Mouse (Mus musculus) cerebellum, adult 2 months (tissue): ENCODE results near the gene Ncoa1. TPM values are rescaled to one million over a fixed set of nuclear protein-coding genes. Genes with fewer than 3 reads are reported as not detected.
A peak's percentile ranks its signal among the peaks of the same experiment; 100 is the strongest.
"Not testable (repeated sequence)": the region's sequence is repeated elsewhere in the genome, so short reads cannot be mapped to it uniquely, and the experiment has no call there.

Experiments used
- DNase-seq, 2 experiments: peaks; one replicate each; pipeline ENCODE4 v3.0.0; 2021
- H3K27ac ChIP-seq: fragments of 200-500 bp; 2 replicates; pipeline ENCODE4 v1.5.1; 2012; ENCODE audit warnings: low read length, control low read depth, inconsistent platforms; ENCODE audit not compliant: insufficient read depth
- H3K27me3 ChIP-seq: fragments of 200-500 bp; 2 replicates; pipeline ENCODE4 v1.6.1; 2012; ENCODE audit warnings: inconsistent platforms, mild to moderate bottlenecking, low read length, moderate library complexity; ENCODE audit not compliant: control insufficient read depth, insufficient read depth
- H3K4me1 ChIP-seq: fragments of 200-500 bp; 2 replicates; pipeline ENCODE4 v1.6.1; 2011; ENCODE audit warnings: low read length; ENCODE audit not compliant: control insufficient read depth, insufficient read depth
- H3K4me3 ChIP-seq: fragments of 200-500 bp; replicated peaks from 2 replicates; pipeline ENCODE3; 2011; ENCODE audit warnings: mild to moderate bottlenecking, low read depth, low read length, control low read depth; ENCODE audit not compliant: insufficient read depth
- CTCF ChIP-seq: fragments of 200-500 bp; IDR thresholded peaks from 2 replicates; pipeline ENCODE4 v1.5.1; 2011; ENCODE audit warnings: low read depth, mild to moderate bottlenecking, control low read depth, low read length, moderate library complexity, borderline replicate concordance; ENCODE audit not compliant: insufficient read depth
- POLR2A ChIP-seq: fragments of 200-500 bp; IDR thresholded peaks from 2 replicates; pipeline ENCODE4 v1.6.1; 2011; ENCODE audit warnings: low read length, control low read depth, borderline replicate concordance; ENCODE audit not compliant: insufficient read depth
- WGBS: fragments of 180-500 bp; shearing (Covaris S2); methylation state at CpG from one replicate; pipeline ENCODE4 v1.1.7; 2018; 5-methylcytosine and 5-hydroxymethylcytosine counted together
- polyA plus RNA-seq: library from polyadenylated mRNA; depleted of rRNA; stranded (reverse); fragments of >200 nt; gene quantifications from 2 replicates; pipeline ENCODE4 v1.2.3, GENCODE M21; 2012

Gene Ncoa1
- polyA plus RNA-seq, 1 experiment: 60.6 TPM

- H3K27me3 ChIP-seq: no peaks in the 10 kb centered on the region
- no peak for TF ChIP-seq CTCF
- TF ChIP-seq POLR2A: no peak
- no peak for DNase-seq
- H3K4me3 ChIP-seq: no peak overlapping the region
- 94% methylated on average over 3 of the region's 3 CpGs for WGBS
- no peaks in the 10 kb centered on the region; the same call in 1 of the 2 replicates for H3K4me1 ChIP-seq
- no peak overlapping the region for H3K27ac ChIP-seq
These were observed 197.8 kb downstream of the Ncoa1 start for GRCm38 (mm10) chr12:4278978-4279755.

- no peaks in the 10 kb centered on the region for H3K27me3 ChIP-seq
- peak; percentile 31 to 38 for DNase-seq
- TF ChIP-seq CTCF (peak; percentile 35; the same call in 1 of the 2 replicates), POLR2A (no peak)
- whole genome bisulfite sequencing: 22% methylated on average over 6 of the region's 6 CpGs
- H3K27ac ChIP-seq: no peak overlapping the region
- H3K4me1 ChIP-seq: no peaks in the 10 kb centered on the region; the same call in 1 of the 2 replicates
- no peak overlapping the region for H3K4me3 ChIP-seq
These were observed 205.9 kb downstream of the Ncoa1 start for GRCm38 (mm10) chr12:4271078-4271477.

GRCm38 (mm10) chr12:4267765-4268164 lies 209.2 kb downstream of the Ncoa1 start:
- Histone ChIP-seq H3K4me3 (no peak overlapping the region), H3K27ac (no peak overlapping the region), H3K4me1 (no peaks in the 10 kb centered on the region), H3K27me3 (no peaks in the 10 kb centered on the region)
- DNase-seq: no peak
- WGBS: 93% methylated on average over 4 of the region's 4 CpGs
- no peak for TF ChIP-seq POLR2A
- TF ChIP-seq CTCF: no peak

GRCm38 (mm10) chr12:4252742-4253655 lies 224.0 kb downstream of the Ncoa1 start:
- Histone ChIP-seq H3K4me1 (peaks cover 2% of the 10 kb centered on the region; the same call in 1 of the 2 replicates), H3K27ac (no peak overlapping the region), H3K4me3 (no peak overlapping the region), H3K27me3 (no peaks in the 10 kb centered on the region)
- DNase-seq: no peak
- 94% methylated on average over 16 of the region's 16 CpGs for WGBS
- no peak for TF ChIP-seq POLR2A
- TF ChIP-seq CTCF: no peak

- no peaks in the 10 kb centered on the region for H3K27me3 ChIP-seq
- peak; percentile 75 to 79 for DNase-seq
- peaks cover 2% of the 10 kb centered on the region; the same call in 1 of the 2 replicates for H3K4me1 ChIP-seq
- peak overlapping the region; percentile 82 for H3K27ac ChIP-seq
- no peak overlapping the region for H3K4me3 ChIP-seq
- no peak for TF ChIP-seq POLR2A
- TF ChIP-seq CTCF: peak; percentile 32; the same call in 1 of the 2 replicates
- 16% methylated on average over 6 of the region's 6 CpGs for WGBS
These were observed 227.2 kb downstream of the Ncoa1 start for GRCm38 (mm10) chr12:4249786-4250185.

GRCm38 (mm10) chr12:4245742-4246141 lies 231.2 kb downstream of the Ncoa1 start:
- H3K4me3 ChIP-seq: no peak overlapping the region
- no peak for TF ChIP-seq CTCF
- TF ChIP-seq POLR2A: no peak
- WGBS: 89% methylated on average over 10 of the region's 10 CpGs
- no peak overlapping the region for H3K27ac ChIP-seq
- H3K27me3 ChIP-seq: no peaks in the 10 kb centered on the region
- no peak for DNase-seq
- H3K4me1 ChIP-seq: peaks cover 2% of the 10 kb centered on the region; the same call in 1 of the 2 replicates

- 75% methylated on average over 2 of the region's 2 CpGs for WGBS
- Histone ChIP-seq H3K4me3 (no peak overlapping the region), H3K27ac (no peak overlapping the region), H3K27me3 (no peaks in the 10 kb centered on the region), H3K4me1 (no peaks in the 10 kb centered on the region)
- DNase-seq: no peak
- TF ChIP-seq CTCF (no peak), POLR2A (no peak)
These were observed 233.2 kb downstream of the Ncoa1 start for GRCm38 (mm10) chr12:4243805-4244204.

- H3K27me3 ChIP-seq, H3K4me3 ChIP-seq, DNase-seq, H3K27ac ChIP-seq, H3K4me1 ChIP-seq: not testable (repeated sequence)
- WGBS: 45% methylated on average over 8 of the region's 8 CpGs
These were observed 236.7 kb downstream of the Ncoa1 start for GRCm38 (mm10) chr12:4240281-4240680.
